Mouse (Mus musculus) heart, embryonic 13.5 days (tissue): Measurements from ENCODE around the gene Aldh8a1. TPM values are rescaled to one million over a fixed set of nuclear protein-coding genes. Genes with fewer than 3 reads are reported as not detected.

Source experiments
- ATAC-seq: fragments of 200-750 bp; cut with Nextera tagmentation; 2 replicates; pipeline ENCODE4 v1.8.0; 2017; ENCODE audit warnings: moderate TSS enrichment; ENCODE audit not compliant: insufficient number of reproducible peaks, low FRiP score, low TSS enrichment; ENCODE audit errors: extremely low read depth
- H3K27ac ChIP-seq: fragments of 300-500 bp; sonication (generic); replicated peaks from 2 replicates; pipeline ENCODE4 v1.5.1; 2015; ENCODE audit warnings: moderate library complexity, mild to moderate bottlenecking, inconsistent platforms
- H3K27me3 ChIP-seq: fragments of 300-500 bp; sonication (generic); replicated peaks from 2 replicates; pipeline ENCODE4 v1.6.1; 2015; ENCODE audit warnings: mild to moderate bottlenecking, inconsistent platforms
- H3K36me3 ChIP-seq: fragments of 300-500 bp; sonication (generic); 2 replicates; pipeline ENCODE4 v1.6.1; 2015; ENCODE audit warnings: mild to moderate bottlenecking, inconsistent platforms
- H3K4me1 ChIP-seq: fragments of 300-500 bp; sonication (generic); 2 replicates; pipeline ENCODE4 v1.6.1; 2015; ENCODE audit warnings: inconsistent platforms
- H3K4me2 ChIP-seq: fragments of 300-500 bp; sonication (generic); 2 replicates; pipeline ENCODE4 v1.6.1; 2015; ENCODE audit warnings: inconsistent platforms, mild to moderate bottlenecking, moderate library complexity
- H3K4me3 ChIP-seq: fragments of 300-500 bp; sonication (generic); 2 replicates; pipeline ENCODE4 v1.5.1; 2015; ENCODE audit warnings: moderate library complexity, mild to moderate bottlenecking, inconsistent platforms
- H3K9ac ChIP-seq: fragments of 300-500 bp; sonication (generic); 2 replicates; pipeline ENCODE4 v1.6.1; 2015; ENCODE audit warnings: inconsistent platforms, mild to moderate bottlenecking, moderate library complexity
- H3K9me3 ChIP-seq: fragments of 300-500 bp; sonication (generic); 2 replicates; pipeline ENCODE4 v1.6.1; 2016; ENCODE audit warnings: inconsistent platforms
- WGBS: fragments of 180-500 bp; shearing (Covaris S2); methylation state at CpG from one replicate; pipeline ENCODE4 v1.1.7; 2015; ENCODE audit warnings: mixed read lengths; 5-methylcytosine and 5-hydroxymethylcytosine counted together
- polyA plus RNA-seq: library from polyadenylated mRNA; unstranded; fragments of >200 nt; fragmentation: Nextera tagmentation; extraction: Ambion mirVana; gene quantifications from 2 replicates; pipeline ENCODE4 v1.2.1, GENCODE M21; 2015

Aldh8a1 gene
- polyA plus RNA-seq, 1 experiment from 2014 or later: not detected

GRCm38 (mm10) chr10:21350531-21351515 is 26.3 kb upstream of the Aldh8a1 start:
- no peaks in the 10 kb centered on the region for H3K4me1 ChIP-seq
- no peak overlapping the region for H3K9ac ChIP-seq
- H3K36me3 ChIP-seq: peaks cover 77% of the 10 kb centered on the region
- no peak overlapping the region for H3K4me2 ChIP-seq
- H3K9me3 ChIP-seq: no peaks in the 10 kb centered on the region
- no peak overlapping the region for H3K27ac ChIP-seq
- ATAC-seq: no peak
- WGBS: 84% methylated on average over 11 of the region's 11 CpGs
- H3K4me3 ChIP-seq: no peak overlapping the region
- no peaks in the 10 kb centered on the region for H3K27me3 ChIP-seq

- no peak overlapping the region for H3K4me2 ChIP-seq
- ATAC-seq: no peak
- peaks cover 80% of the 10 kb centered on the region for H3K36me3 ChIP-seq
- H3K9ac ChIP-seq: no peak overlapping the region
- H3K27ac ChIP-seq: no peak overlapping the region
- 83% methylated on average over 12 of the region's 12 CpGs for WGBS
- H3K27me3 ChIP-seq: no peaks in the 10 kb centered on the region
- no peak overlapping the region for H3K4me3 ChIP-seq
- no peaks in the 10 kb centered on the region for H3K9me3 ChIP-seq
- H3K4me1 ChIP-seq: no peaks in the 10 kb centered on the region
These were observed 25.3 kb upstream of the Aldh8a1 start for GRCm38 (mm10) chr10:21351766-21352165.

DNA sequence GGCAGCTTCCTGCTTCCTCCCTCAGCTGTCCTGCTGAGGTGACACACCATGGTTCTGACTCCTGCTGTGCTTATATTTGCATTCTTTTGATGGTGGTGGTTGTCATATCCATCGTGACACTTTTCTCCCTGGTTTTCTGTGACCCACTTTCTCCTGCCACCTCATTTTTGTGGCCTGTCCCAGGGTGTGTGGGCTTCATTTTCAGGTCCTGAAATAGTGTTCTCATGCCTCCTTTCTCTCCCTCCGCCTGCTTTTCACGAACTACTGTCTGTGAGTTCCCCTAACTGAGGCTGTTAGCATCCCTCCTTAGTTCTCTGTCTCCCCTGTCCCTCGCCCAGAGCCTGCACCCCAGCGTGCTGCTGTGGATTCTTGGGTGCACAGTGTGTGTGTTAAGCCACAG is 23.2 kb upstream of the Aldh8a1 start:
- Histone ChIP-seq H3K27me3 (no peaks in the 10 kb centered on the region), H3K27ac (no peak overlapping the region), H3K9ac (no peak overlapping the region), H3K4me2 (no peak overlapping the region), H3K4me3 (no peak overlapping the region), H3K36me3 (peaks cover 85% of the 10 kb centered on the region), H3K9me3 (no peaks in the 10 kb centered on the region), H3K4me1 (no peaks in the 10 kb centered on the region)
- ATAC-seq: no peak
- 61% methylated on average over 5 of the region's 5 CpGs for WGBS

DNA sequence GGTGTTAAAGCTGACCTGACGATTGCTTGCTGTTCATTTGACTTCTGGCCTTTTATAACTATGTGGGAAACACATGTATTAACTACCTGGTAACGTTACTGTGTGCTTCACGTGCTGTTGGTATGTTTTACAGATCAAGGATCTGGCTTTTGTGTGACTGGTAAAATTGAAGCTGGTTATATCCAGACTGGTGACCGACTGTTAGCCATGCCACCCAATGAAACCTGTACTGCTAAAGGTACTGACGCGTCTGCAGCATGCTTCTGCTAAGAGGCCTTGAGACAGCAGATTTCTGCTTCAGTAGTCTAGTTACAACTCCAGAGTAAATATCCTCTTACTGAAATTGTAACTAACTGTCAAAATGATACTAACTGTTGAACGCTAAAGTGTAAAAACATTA is 22.6 kb upstream of the Aldh8a1 start:
- 90% methylated on average over 7 of the region's 7 CpGs for WGBS
- no peak for ATAC-seq
- H3K27ac ChIP-seq: no peak overlapping the region
- no peaks in the 10 kb centered on the region for H3K27me3 ChIP-seq
- no peak overlapping the region for H3K9ac ChIP-seq
- H3K36me3 ChIP-seq: peaks cover 87% of the 10 kb centered on the region
- no peak overlapping the region for H3K4me2 ChIP-seq
- no peaks in the 10 kb centered on the region for H3K4me1 ChIP-seq
- no peaks in the 10 kb centered on the region for H3K9me3 ChIP-seq
- H3K4me3 ChIP-seq: no peak overlapping the region

DNA sequence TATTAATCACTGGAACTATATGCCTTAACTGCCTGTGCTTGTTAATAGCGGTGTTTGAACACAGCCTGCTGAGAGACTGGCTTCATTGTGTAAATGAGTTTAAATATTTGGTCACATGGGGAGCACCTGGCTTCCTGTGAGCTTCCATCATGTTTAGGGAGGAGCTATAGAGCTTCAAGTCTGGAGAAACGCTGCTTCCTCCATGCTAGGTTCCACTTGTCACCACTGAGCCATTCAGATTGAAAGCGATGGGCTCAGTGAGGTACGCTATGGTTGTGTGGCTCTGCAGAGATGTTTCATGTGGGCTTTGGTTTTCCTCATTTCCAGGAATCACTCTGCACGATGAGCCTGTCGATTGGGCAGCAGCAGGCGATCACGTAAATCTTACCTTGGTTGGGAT is 19.1 kb upstream of the Aldh8a1 start:
- H3K9ac ChIP-seq: no peak overlapping the region
- H3K4me1 ChIP-seq: no peaks in the 10 kb centered on the region
- no peaks in the 10 kb centered on the region for H3K9me3 ChIP-seq
- no peaks in the 10 kb centered on the region for H3K27me3 ChIP-seq
- 93% methylated on average over 8 of the region's 8 CpGs for WGBS
- H3K4me2 ChIP-seq: no peak overlapping the region
- ATAC-seq: no peak
- peaks cover 79% of the 10 kb centered on the region for H3K36me3 ChIP-seq
- no peak overlapping the region for H3K27ac ChIP-seq
- H3K4me3 ChIP-seq: no peak overlapping the region

- peaks cover 75% of the 10 kb centered on the region for H3K36me3 ChIP-seq
- H3K9ac ChIP-seq: no peak overlapping the region
- H3K4me2 ChIP-seq: no peak overlapping the region
- no peaks in the 10 kb centered on the region for H3K4me1 ChIP-seq
- H3K27me3 ChIP-seq: no peaks in the 10 kb centered on the region
- H3K4me3 ChIP-seq: no peak overlapping the region
- no peak overlapping the region for H3K27ac ChIP-seq
- 94% methylated on average over 4 of the region's 4 CpGs for WGBS
- H3K9me3 ChIP-seq: no peaks in the 10 kb centered on the region
- no peak for ATAC-seq
These were observed 18.0 kb upstream of the Aldh8a1 start for GRCm38 (mm10) chr10:21359086-21359485.

- H3K4me2 ChIP-seq: no peak overlapping the region
- H3K9ac ChIP-seq: no peak overlapping the region
- no peak overlapping the region for H3K4me3 ChIP-seq
- no peak overlapping the region for H3K27ac ChIP-seq
- ATAC-seq: no peak
- H3K36me3 ChIP-seq: peaks cover 77% of the 10 kb centered on the region
- no peaks in the 10 kb centered on the region for H3K27me3 ChIP-seq
- no peaks in the 10 kb centered on the region for H3K9me3 ChIP-seq
- 68% methylated on average over 7 of the region's 7 CpGs for WGBS
- H3K4me1 ChIP-seq: 0 out of 2 replicates have a peak, but pooled peaks cover 2% of the 10 kb centered on the region
These were observed 15.2 kb upstream of the Aldh8a1 start for GRCm38 (mm10) chr10:21361871-21362270.

DNA sequence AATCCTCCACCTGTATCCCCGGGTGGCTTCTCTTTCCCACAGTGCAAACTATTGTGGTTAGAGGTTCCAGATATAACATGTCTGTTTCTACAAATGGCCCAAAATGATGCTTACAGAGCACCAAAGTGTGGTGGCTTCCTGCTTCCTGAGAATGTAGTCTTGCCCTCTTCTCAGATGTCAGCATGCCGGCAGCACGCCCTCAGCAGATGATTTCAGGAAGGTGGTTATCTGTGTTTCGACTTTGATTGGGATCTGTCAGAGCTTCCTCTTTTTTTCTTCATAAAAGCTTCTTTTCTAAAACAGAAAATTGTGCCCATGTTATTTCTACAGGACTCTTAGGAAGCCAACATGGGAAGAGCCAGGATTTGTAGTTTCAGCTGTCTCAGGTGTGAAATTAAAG is 13.8 kb upstream of the Aldh8a1 start:
- H3K4me2 ChIP-seq: no peak overlapping the region
- no peaks in the 10 kb centered on the region for H3K27me3 ChIP-seq
- peaks cover 76% of the 10 kb centered on the region for H3K36me3 ChIP-seq
- 0 out of 2 replicates have a peak, but pooled peaks cover 2% of the 10 kb centered on the region for H3K4me1 ChIP-seq
- 75% methylated on average over 4 of the region's 4 CpGs for WGBS
- ATAC-seq: no peak
- no peak overlapping the region for H3K27ac ChIP-seq
- H3K4me3 ChIP-seq: no peak overlapping the region
- no peaks in the 10 kb centered on the region for H3K9me3 ChIP-seq
- H3K9ac ChIP-seq: no peak overlapping the region

DNA sequence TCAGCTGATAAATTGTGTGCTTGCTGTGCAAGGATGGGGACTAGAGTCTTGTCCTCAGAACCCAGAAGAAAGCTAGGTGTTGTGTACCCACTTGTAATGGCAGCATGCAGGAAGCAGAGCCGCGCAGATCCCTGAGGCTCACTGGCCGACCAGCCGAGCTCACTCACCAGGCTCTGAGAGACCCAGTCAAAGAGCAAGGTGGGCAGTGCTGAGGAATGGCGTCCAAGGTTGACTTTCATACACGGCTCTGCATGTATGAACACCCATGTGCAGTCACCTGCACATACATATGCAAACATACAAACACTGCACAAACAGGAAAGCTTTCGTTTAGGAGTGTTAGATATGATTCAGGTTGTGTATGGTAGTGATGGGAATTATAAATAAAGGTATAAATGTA is 12.1 kb upstream of the Aldh8a1 start:
- H3K4me3 ChIP-seq: no peak overlapping the region
- ATAC-seq: no peak
- H3K9ac ChIP-seq: no peak overlapping the region
- no peaks in the 10 kb centered on the region for H3K9me3 ChIP-seq
- no peaks in the 10 kb centered on the region for H3K27me3 ChIP-seq
- no peak overlapping the region for H3K4me2 ChIP-seq
- H3K27ac ChIP-seq: no peak overlapping the region
- 92% methylated on average over 7 of the region's 7 CpGs for WGBS
- peaks cover 80% of the 10 kb centered on the region for H3K36me3 ChIP-seq
- 0 out of 2 replicates have a peak, but pooled peaks cover 2% of the 10 kb centered on the region for H3K4me1 ChIP-seq

GRCm38 (mm10) chr10:21365897-21366296 is 11.2 kb upstream of the Aldh8a1 start:
- Histone ChIP-seq H3K9me3 (no peaks in the 10 kb centered on the region), H3K9ac (no peak overlapping the region), H3K36me3 (peaks cover 77% of the 10 kb centered on the region), H3K27me3 (no peaks in the 10 kb centered on the region), H3K4me1 (0 out of 2 replicates have a peak, but pooled peaks cover 2% of the 10 kb centered on the region), H3K4me3 (no peak overlapping the region), H3K27ac (no peak overlapping the region), H3K4me2 (no peak overlapping the region)
- ATAC-seq: no peak
- 80% methylated on average over 4 of the region's 4 CpGs for WGBS

DNA sequence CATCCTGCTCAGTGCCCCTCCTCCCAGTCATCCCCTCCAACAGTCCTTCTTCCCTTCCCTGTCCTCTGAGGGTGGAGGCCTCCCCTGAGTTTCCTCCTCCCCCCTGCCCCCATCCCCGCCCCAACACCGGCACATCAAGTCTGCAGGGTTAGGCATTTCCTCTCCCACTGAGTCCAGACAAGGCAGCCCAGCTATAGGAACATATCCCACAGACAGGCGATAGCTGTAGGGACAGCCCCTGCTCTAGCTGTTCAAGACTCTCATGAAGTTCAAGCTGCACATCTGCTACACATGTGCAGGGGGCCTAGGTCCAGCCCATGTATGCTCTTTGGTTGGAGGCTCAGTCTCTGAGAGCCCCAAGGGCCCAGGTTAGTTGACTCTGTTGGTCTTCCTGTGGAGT is 10.6 kb upstream of the Aldh8a1 start:
- peaks cover 79% of the 10 kb centered on the region for H3K36me3 ChIP-seq
- H3K4me2 ChIP-seq: no peak overlapping the region
- no peak overlapping the region for H3K9ac ChIP-seq
- ATAC-seq: no peak
- 59% methylated on average over 3 of the region's 3 CpGs for WGBS
- no peaks in the 10 kb centered on the region for H3K9me3 ChIP-seq
- H3K27me3 ChIP-seq: no peaks in the 10 kb centered on the region
- no peak overlapping the region for H3K4me3 ChIP-seq
- H3K27ac ChIP-seq: no peak overlapping the region
- 0 out of 2 replicates have a peak, but pooled peaks cover 2% of the 10 kb centered on the region for H3K4me1 ChIP-seq

- Histone ChIP-seq H3K9ac (no peak overlapping the region), H3K9me3 (no peaks in the 10 kb centered on the region), H3K27ac (no peak overlapping the region), H3K4me1 (0 out of 2 replicates have a peak, but pooled peaks cover 2% of the 10 kb centered on the region), H3K4me3 (no peak overlapping the region), H3K27me3 (no peaks in the 10 kb centered on the region), H3K4me2 (no peak overlapping the region), H3K36me3 (peaks cover 79% of the 10 kb centered on the region)
- WGBS: 88% methylated on average over 9 of the region's 9 CpGs
- no peak for ATAC-seq
These were observed 9.6 kb upstream of the Aldh8a1 start for GRCm38 (mm10) chr10:21367481-21367880.
